Mouse (Mus musculus): ENCODE data around the gene Otof.

Otof gene

DNA sequence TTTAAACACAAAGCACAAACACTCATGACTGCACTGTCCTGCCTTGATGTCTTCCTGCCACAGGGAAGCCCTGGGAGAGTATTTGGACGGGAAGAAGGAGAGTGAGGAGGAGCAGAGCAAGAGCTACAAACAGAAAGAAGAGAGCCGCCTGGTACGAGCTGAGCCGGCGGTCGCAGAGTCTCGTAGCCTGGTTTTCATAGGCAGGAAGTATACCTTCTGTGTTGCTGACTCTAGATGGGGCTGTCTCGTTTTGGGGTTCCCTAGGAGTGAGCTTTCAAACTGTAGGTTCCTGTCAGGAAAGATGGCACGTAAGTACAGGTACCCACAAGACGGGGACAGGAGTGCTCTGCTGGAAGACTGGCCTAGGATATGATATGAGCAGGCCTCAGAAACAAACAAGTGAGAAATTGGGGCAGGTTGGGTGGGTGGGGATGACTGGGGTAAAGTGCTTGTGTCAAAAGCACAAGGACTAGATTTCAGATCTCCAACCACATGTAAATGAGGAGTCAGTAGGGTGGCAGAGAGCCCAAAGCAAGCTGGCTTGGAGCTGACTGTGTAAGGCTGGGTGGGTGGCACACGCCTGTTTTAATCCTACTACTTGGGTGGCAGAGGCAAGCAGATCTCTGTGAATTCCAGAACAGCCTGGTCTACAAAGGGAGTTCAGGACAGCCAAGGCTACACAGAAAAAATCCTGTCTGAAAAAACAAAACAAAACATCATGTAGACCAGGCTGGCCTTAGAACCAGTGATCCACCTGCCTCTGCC, 119.9 kb downstream of the Otof start:
- no peak for DNase-seq (ENCODE audit: low read depth, low spot score)

DNA sequence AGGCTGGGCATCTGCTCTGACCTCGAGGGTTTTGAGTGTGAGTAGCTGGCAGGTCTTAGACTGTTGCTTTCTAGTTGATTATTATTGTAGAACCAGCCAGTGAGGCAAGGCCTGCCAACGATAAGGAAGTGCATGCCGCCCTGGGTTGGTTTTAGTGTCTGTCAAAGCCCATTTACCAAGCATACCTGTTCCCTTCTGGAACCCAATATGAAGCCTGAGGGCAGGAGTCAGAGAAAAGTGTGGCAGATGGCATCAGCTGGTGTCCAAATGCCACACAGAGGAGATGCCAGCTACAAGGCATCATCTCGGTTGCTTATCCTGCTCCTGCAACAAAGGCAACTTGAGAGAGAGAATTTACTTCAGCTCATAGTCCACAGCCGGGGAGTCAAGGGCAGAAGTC, 120.9 kb downstream of the Otof start:
- DNase-seq (ENCODE audit: low read depth, low spot score), result no peak
